Mouse (Mus musculus) embryonic facial prominence, embryonic 10.5 days (tissue): ENCODE measurements around the gene Hist1h2bb. TPM values are rescaled to one million over a fixed set of nuclear protein-coding genes. Genes with fewer than 3 reads are reported as not detected.
"Not testable (repeated sequence)": the region's sequence is repeated elsewhere in the genome, so short reads cannot be mapped to it uniquely, and the experiment has no call there.

Experiments used
- DNase-seq: peaks from one replicate; pipeline ENCODE4 v3.0.0-alpha.2; 2017; ENCODE audit warnings: low spot score
- H3K27ac ChIP-seq: fragments of 300-500 bp; sonication (generic); replicated peaks from 2 replicates; pipeline ENCODE4 v1.5.1; 2016; ENCODE audit warnings: mild to moderate bottlenecking
- H3K27me3 ChIP-seq: fragments of 300-500 bp; sonication (generic); replicated peaks from 2 replicates; pipeline ENCODE4 v1.6.1; 2016; ENCODE audit warnings: low read depth, mild to moderate bottlenecking; ENCODE audit not compliant: poor library complexity, severe bottlenecking
- H3K36me3 ChIP-seq: fragments of 300-500 bp; sonication (generic); replicated peaks from 2 replicates; pipeline ENCODE4 v1.6.1; 2016; ENCODE audit warnings: mild to moderate bottlenecking, moderate library complexity
- H3K4me1 ChIP-seq: fragments of 300-500 bp; sonication (generic); 2 replicates; pipeline ENCODE4 v1.6.1; 2016
- H3K4me3 ChIP-seq: fragments of 300-500 bp; sonication (generic); 2 replicates; pipeline ENCODE4 v1.5.1; 2016; ENCODE audit warnings: mild to moderate bottlenecking, moderate library complexity
- H3K9me3 ChIP-seq: fragments of 300-500 bp; sonication (generic); 2 replicates; pipeline ENCODE4 v1.6.1; 2016; ENCODE audit warnings: mild to moderate bottlenecking
- WGBS: fragments of 180-500 bp; shearing (Covaris S2); methylation state at CpG from one replicate; pipeline ENCODE4 v1.1.7; 2016; 5-methylcytosine and 5-hydroxymethylcytosine counted together
- polyA plus RNA-seq: library from polyadenylated mRNA; unstranded; fragments of >200 nt; fragmentation: Nextera tagmentation; extraction: Ambion mirVana; gene quantifications from 2 replicates; pipeline ENCODE4 v1.2.1, GENCODE M21; 2016

The Hist1h2bb gene
- polyA plus RNA-seq, 1 experiment from 2014 or later = 2.9 TPM

- Histone ChIP-seq H3K27me3 (peaks cover 8% of the 10 kb centered on the region), H3K9me3 (no peaks in the 10 kb centered on the region), H3K4me1 (peaks cover 32% of the 10 kb centered on the region), H3K36me3 (no peaks in the 10 kb centered on the region), H3K4me3 (no peak overlapping the region), H3K27ac (no peak overlapping the region)
- no peak for DNase-seq
- 76% methylated on average over 4 of the region's 4 CpGs for WGBS
Observed at GRCm38 (mm10) chr13:23708654-23709053, 37.9 kb upstream of the Hist1h2bb start.

GRCm38 (mm10) chr13:23709714-23710373, 36.7 kb upstream of the Hist1h2bb start:
- DNase-seq = peak; percentile 38
- Histone ChIP-seq H3K27me3 (peaks cover 8% of the 10 kb centered on the region), H3K4me3 (peak overlapping the region; percentile 56), H3K4me1 (peaks cover 34% of the 10 kb centered on the region), H3K27ac (peak overlapping the region; percentile 81), H3K9me3 (no peaks in the 10 kb centered on the region), H3K36me3 (no peaks in the 10 kb centered on the region)
- 10% methylated on average over 15 of the region's 15 CpGs for WGBS

- Histone ChIP-seq H3K27me3 (peaks cover 8% of the 10 kb centered on the region), H3K4me3 (peak within 1 kb of the TSS; percentile 56), H3K27ac (peak within 1 kb of the TSS; percentile 81), H3K36me3 (no peaks in the 10 kb centered on the region), H3K4me1 (peaks cover 37% of the 10 kb centered on the region), H3K9me3 (no peaks in the 10 kb centered on the region)
- 2% methylated on average over 17 of the region's 17 CpGs for WGBS
- peak; percentile 66 for DNase-seq
Observed at GRCm38 (mm10) chr13:23710374-23711089, 36.0 kb upstream of the Hist1h2bb start, which contains the start of gene Hfe. Gene Hfe, minus strand, starts transcription at chr13:23710854.

DNA sequence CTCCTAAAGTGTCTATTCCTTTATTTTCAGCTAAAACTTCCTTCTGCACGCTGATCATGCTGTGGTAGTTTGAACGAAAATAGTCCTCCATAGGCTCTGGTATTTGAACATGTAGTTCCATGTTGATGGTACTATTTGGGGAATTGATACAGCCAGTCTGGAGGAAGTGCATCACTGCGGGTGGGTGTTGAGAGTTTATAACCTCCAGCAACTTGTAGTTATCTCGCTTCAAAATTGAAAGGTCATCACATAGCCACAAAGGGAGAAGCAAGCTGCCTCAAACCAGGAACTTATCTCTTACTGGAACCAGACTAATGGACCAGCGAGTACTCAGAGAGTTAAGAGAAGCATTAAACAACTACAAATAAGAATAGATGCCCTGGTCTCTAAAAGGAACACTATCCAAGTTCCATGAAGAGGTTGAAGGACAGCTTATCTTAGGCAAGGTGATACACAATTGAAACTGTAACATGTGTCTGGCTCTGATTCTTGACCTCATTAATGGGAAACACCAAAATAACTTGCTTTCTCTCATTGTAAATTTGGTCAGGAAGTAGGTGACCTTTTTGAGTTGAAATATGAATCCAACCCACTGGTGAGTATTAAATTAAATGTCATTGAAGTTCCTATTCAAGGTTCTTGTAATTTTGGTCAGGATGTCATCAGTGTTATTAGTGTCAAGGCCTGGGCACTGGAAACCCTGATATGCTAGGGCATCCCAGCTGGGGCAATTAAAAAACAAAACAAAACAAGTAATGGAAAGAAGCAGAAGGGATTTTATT, 30.1 kb upstream of the Hist1h2bb start:
- DNase-seq = no peak
- H3K27ac ChIP-seq = no peak overlapping the region
- WGBS = 88% methylated on average over 5 of the region's 5 CpGs
- no peaks in the 10 kb centered on the region for H3K9me3 ChIP-seq
- H3K36me3 ChIP-seq = no peaks in the 10 kb centered on the region
- no peak overlapping the region for H3K4me3 ChIP-seq
- peaks cover 16% of the 10 kb centered on the region for H3K4me1 ChIP-seq
- no peaks in the 10 kb centered on the region; the same call in 1 of the 2 replicates for H3K27me3 ChIP-seq

DNA sequence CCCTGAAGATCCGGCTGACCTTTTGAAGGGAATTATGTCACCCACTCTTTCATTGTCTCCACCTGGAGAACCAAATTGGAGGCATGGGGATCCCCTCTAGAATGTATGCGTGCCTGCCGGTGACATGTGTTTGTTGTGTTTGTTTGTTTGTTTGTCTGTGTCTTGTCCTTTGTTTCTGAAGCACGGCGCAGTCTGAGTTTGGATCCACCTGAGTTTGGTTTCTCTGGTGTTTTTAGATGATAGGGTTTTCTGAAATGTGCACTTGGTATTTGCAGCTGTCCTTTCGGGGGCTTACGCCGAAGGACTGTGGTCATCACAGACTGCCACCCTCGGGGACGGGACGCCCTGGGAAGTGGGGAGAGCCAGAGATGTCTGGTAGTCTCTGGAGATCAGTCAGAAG, 29.4 kb upstream of the Hist1h2bb start:
- no peak overlapping the region for H3K27ac ChIP-seq

GRCm38 (mm10) chr13:23717593-23718245, 28.8 kb upstream of the Hist1h2bb start:
- not testable (repeated sequence) for H3K9me3 ChIP-seq, H3K27me3 ChIP-seq, H3K4me3 ChIP-seq, H3K27ac ChIP-seq, DNase-seq, H3K36me3 ChIP-seq
- peaks cover 16% of the 10 kb centered on the region for H3K4me1 ChIP-seq
- WGBS = 18% methylated on average over 2 of the region's 2 CpGs

More for the DNA sequence above, 29.4 kb upstream of the Hist1h2bb start:
- no peak for DNase-seq
- WGBS = 54% methylated on average over 11 of the region's 11 CpGs
- H3K9me3 ChIP-seq = no peaks in the 10 kb centered on the region
- H3K4me1 ChIP-seq = peaks cover 16% of the 10 kb centered on the region
- no peak overlapping the region for H3K4me3 ChIP-seq
- no peaks in the 10 kb centered on the region for H3K36me3 ChIP-seq
- no peaks in the 10 kb centered on the region for H3K27me3 ChIP-seq

- no peaks in the 10 kb centered on the region for H3K27me3 ChIP-seq
- peak; percentile 4 for DNase-seq
- no peaks in the 10 kb centered on the region for H3K36me3 ChIP-seq
- peaks cover 4% of the 10 kb centered on the region; the same call in 1 of the 2 replicates for H3K4me1 ChIP-seq
- WGBS = 85% methylated on average over 4 of the region's 4 CpGs
- H3K27ac ChIP-seq = no peak overlapping the region
- no peaks in the 10 kb centered on the region for H3K9me3 ChIP-seq
- no peak overlapping the region for H3K4me3 ChIP-seq
Observed at GRCm38 (mm10) chr13:23724239-23724638, 22.3 kb upstream of the Hist1h2bb start.

DNA sequence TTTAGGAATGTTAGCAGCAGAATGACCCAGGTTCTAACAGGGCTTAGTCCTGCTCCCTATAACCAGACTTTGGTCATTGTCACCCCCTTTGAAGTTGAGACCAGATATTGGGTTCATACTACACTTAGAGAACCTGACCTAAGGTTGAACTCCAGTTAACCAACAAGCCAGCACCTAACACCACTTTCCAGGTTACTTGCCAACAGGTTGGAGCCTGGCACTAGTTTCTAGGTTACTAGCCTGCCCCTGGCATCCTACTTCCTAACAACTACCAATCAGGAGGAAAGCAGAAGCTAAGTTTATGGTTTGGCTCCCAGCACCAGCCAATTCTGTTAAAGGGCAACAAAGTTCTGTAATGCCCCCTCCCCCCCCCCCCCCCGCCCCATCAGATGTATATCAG, 21.3 kb upstream of the Hist1h2bb start:
- H3K27ac ChIP-seq = no peak overlapping the region
- H3K4me3 ChIP-seq = no peak overlapping the region
- DNase-seq = peak; percentile 3
- no peaks in the 10 kb centered on the region for H3K9me3 ChIP-seq
- peaks cover 4% of the 10 kb centered on the region; the same call in 1 of the 2 replicates for H3K4me1 ChIP-seq
- no peaks in the 10 kb centered on the region for H3K27me3 ChIP-seq
- H3K36me3 ChIP-seq = no peaks in the 10 kb centered on the region
- 38% methylated on average over 1 of the region's 1 CpGs for WGBS

- Histone ChIP-seq H3K36me3 (no peaks in the 10 kb centered on the region), H3K4me1 (peaks cover 8% of the 10 kb centered on the region), H3K9me3 (no peaks in the 10 kb centered on the region), H3K4me3 (no peak overlapping the region), H3K27ac (0 out of 2 replicates have a peak overlapping the region, but pooled peaks have one; percentile 30), H3K27me3 (no peaks in the 10 kb centered on the region)
- no peak for DNase-seq
- WGBS = 92% methylated on average over 18 of the region's 18 CpGs
Observed at GRCm38 (mm10) chr13:23728472-23729191, 17.9 kb upstream of the Hist1h2bb start.

DNA sequence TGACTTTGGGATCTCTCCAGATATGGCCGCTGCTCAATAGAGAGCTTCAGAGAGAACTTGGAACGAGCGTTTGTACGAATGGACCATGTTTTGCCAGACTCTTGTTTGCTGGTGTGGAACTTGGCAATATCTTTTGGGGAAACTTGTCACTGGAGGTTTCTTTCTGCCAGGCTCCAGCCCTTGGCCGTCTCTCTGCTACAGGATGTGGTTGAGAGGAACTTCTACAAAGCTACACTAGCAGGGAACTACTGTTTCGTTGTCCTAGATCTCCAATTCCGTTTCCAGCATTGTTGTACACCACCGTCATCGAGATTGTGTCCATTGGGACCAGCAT, 17.4 kb upstream of the Hist1h2bb start:
- 91% methylated on average over 9 of the region's 9 CpGs for WGBS
- no peaks in the 10 kb centered on the region for H3K27me3 ChIP-seq

GRCm38 (mm10) chr13:23729706-23730105, 16.8 kb upstream of the Hist1h2bb start:
- no peaks in the 10 kb centered on the region for H3K27me3 ChIP-seq
- H3K36me3 ChIP-seq = no peaks in the 10 kb centered on the region
- H3K9me3 ChIP-seq = no peaks in the 10 kb centered on the region
- no peak overlapping the region for H3K4me3 ChIP-seq
- no peak for DNase-seq
- WGBS = 93% methylated on average over 5 of the region's 5 CpGs
- 0 out of 2 replicates have a peak overlapping the region, but pooled peaks have one; percentile 30 for H3K27ac ChIP-seq
- H3K4me1 ChIP-seq = peaks cover 8% of the 10 kb centered on the region

More for the DNA sequence above, 17.4 kb upstream of the Hist1h2bb start:
- Histone ChIP-seq H3K4me3 (no peak overlapping the region), H3K36me3 (no peaks in the 10 kb centered on the region), H3K4me1 (peaks cover 8% of the 10 kb centered on the region), H3K9me3 (no peaks in the 10 kb centered on the region), H3K27ac (0 out of 2 replicates have a peak overlapping the region, but pooled peaks have one; percentile 30)
- DNase-seq = no peak
